Mouse (Mus musculus): ENCODE data around the gene A3galt2.
A peak's percentile ranks its signal among the peaks of the same experiment; 100 is the strongest.

The A3galt2 gene

GRCm38 (mm10) chr4:128730271-128730670, 24.9 kb upstream of the A3galt2 start:
- Histone ChIP-seq H3K9me3 (ENCODE audit: low read length) (no peaks in the 10 kb centered on the region), H3K4me1 (replicated peaks; ENCODE audit: low read depth, low read length) (peaks cover 55% of the 10 kb centered on the region), H3K27me3 (ENCODE audit: insufficient read depth, low read length) (peaks cover 39% of the 10 kb centered on the region), H3K36me3 (ENCODE audit: insufficient read depth, low read length) (peaks cover 5% of the 10 kb centered on the region; the same call in 1 of the 2 replicates), H3K4me3 (replicated peaks; ENCODE audit: low read length) (no peak overlapping the region)
- TF ChIP-seq CTCF (conservative IDR thresholded peaks at IDR 0.05; ENCODE audit: low read length) (no peak), NANOG (IDR thresholded peaks at IDR 0.05; ENCODE audit: borderline replicate concordance, low read length) (no peak)

DNA sequence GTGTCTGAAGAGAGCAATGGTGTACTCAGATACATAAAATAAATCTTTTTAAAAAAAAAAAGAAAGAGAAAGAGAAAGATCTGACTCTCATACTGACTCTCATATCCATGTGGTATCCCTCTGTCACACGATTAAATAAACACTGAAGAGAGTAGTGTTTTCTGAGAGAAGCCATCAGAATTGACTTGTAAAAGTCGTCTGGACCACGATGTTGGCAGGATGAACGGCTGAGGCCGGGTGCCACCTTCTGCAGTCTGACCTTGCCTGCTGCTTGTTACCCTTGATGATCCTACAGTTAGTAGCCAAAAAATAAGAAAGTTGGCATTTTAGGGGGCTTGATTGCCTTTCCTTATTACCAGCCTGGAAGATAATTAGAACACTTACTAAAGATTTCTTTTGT, 22.4 kb upstream of the A3galt2 start:
- no peaks in the 10 kb centered on the region for H3K9me3 ChIP-seq (ENCODE audit: low read length)
- H3K4me1 ChIP-seq (replicated peaks; ENCODE audit: low read depth, low read length) = peaks cover 72% of the 10 kb centered on the region
- peaks cover 5% of the 10 kb centered on the region; the same call in 1 of the 2 replicates for H3K36me3 ChIP-seq (ENCODE audit: insufficient read depth, low read length)
- no peak for TF ChIP-seq CTCF (conservative IDR thresholded peaks at IDR 0.05; ENCODE audit: low read length)
- no peak for TF ChIP-seq POU5F1 (IDR thresholded peaks at IDR 0.05; ENCODE audit: borderline replicate concordance, low read length)
- TF ChIP-seq NANOG (IDR thresholded peaks at IDR 0.05; ENCODE audit: borderline replicate concordance, low read length) = no peak
- peaks cover 21% of the 10 kb centered on the region for H3K27me3 ChIP-seq (ENCODE audit: insufficient read depth, low read length)
- no peak overlapping the region for H3K4me3 ChIP-seq (replicated peaks; ENCODE audit: low read length)

- Histone ChIP-seq H3K36me3 (ENCODE audit: insufficient read depth, low read length) (peaks cover 5% of the 10 kb centered on the region; the same call in 1 of the 2 replicates), H3K4me1 (replicated peaks; ENCODE audit: low read depth, low read length) (peaks cover 73% of the 10 kb centered on the region), H3K9me3 (ENCODE audit: low read length) (no peaks in the 10 kb centered on the region), H3K4me3 (replicated peaks; ENCODE audit: low read length) (no peak overlapping the region), H3K27me3 (ENCODE audit: insufficient read depth, low read length) (peaks cover 18% of the 10 kb centered on the region)
- TF ChIP-seq POU5F1 (IDR thresholded peaks at IDR 0.05; ENCODE audit: borderline replicate concordance, low read length) (no peak), CTCF (conservative IDR thresholded peaks at IDR 0.05; ENCODE audit: low read length) (no peak), NANOG (IDR thresholded peaks at IDR 0.05; ENCODE audit: borderline replicate concordance, low read length) (no peak)
These were observed 21.7 kb upstream of the A3galt2 start for GRCm38 (mm10) chr4:128733496-128733895.

- H3K27me3 ChIP-seq (ENCODE audit: insufficient read depth, low read length) = peaks cover 11% of the 10 kb centered on the region
- peaks cover 5% of the 10 kb centered on the region; the same call in 1 of the 2 replicates for H3K36me3 ChIP-seq (ENCODE audit: insufficient read depth, low read length)
- TF ChIP-seq POU5F1 (IDR thresholded peaks at IDR 0.05; ENCODE audit: borderline replicate concordance, low read length) = no peak
- TF ChIP-seq NANOG (IDR thresholded peaks at IDR 0.05; ENCODE audit: borderline replicate concordance, low read length) = no peak
- no peak for TF ChIP-seq CTCF (conservative IDR thresholded peaks at IDR 0.05; ENCODE audit: low read length)
- H3K4me1 ChIP-seq (replicated peaks; ENCODE audit: low read depth, low read length) = peaks cover 66% of the 10 kb centered on the region
- H3K9me3 ChIP-seq (ENCODE audit: low read length) = no peaks in the 10 kb centered on the region
- no peak overlapping the region for H3K4me3 ChIP-seq (replicated peaks; ENCODE audit: low read length)
These were observed 20.9 kb upstream of the A3galt2 start for GRCm38 (mm10) chr4:128734217-128734616.

GRCm38 (mm10) chr4:128734721-128735671, 20.2 kb upstream of the A3galt2 start:
- H3K4me1 ChIP-seq (replicated peaks; ENCODE audit: low read depth, low read length) = peaks cover 58% of the 10 kb centered on the region
- peak overlapping the region; percentile 39 for H3K4me3 ChIP-seq (replicated peaks; ENCODE audit: low read length)
- no peaks in the 10 kb centered on the region for H3K9me3 ChIP-seq (ENCODE audit: low read length)
- peaks cover 5% of the 10 kb centered on the region; the same call in 1 of the 2 replicates for H3K36me3 ChIP-seq (ENCODE audit: insufficient read depth, low read length)
- H3K27me3 ChIP-seq (ENCODE audit: insufficient read depth, low read length) = peaks cover 3% of the 10 kb centered on the region; the same call in 1 of the 2 replicates
- TF ChIP-seq NANOG (IDR thresholded peaks at IDR 0.05; ENCODE audit: borderline replicate concordance, low read length) (no peak), CTCF (conservative IDR thresholded peaks at IDR 0.05; ENCODE audit: low read length) (no peak), POU5F1 (IDR thresholded peaks at IDR 0.05; ENCODE audit: borderline replicate concordance, low read length) (no peak)

DNA sequence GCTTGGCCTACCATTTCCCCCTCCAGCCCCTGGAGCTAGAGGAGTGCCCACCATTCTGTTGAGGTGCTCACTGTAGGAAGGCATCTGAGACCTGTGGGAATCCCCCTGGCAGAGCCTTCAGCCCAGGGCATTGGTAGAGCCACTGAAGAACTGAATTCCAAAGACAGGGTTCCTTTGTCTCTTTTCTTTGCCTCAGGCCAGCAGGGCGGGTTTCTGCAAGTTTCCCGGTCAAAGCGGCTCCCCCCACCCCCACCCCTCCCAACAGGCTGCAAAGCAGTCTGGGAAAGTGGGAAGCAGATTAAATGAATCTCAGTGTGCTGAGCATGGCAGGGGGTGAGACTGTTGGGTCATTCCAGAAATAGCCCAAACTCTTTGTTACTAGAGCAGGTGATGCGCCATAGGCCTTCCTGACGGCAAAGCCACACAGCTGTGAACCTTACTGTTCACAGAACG, 18.0 kb upstream of the A3galt2 start:
- H3K9me3 ChIP-seq (ENCODE audit: low read length) = no peaks in the 10 kb centered on the region
- no peak for TF ChIP-seq POU5F1 (IDR thresholded peaks at IDR 0.05; ENCODE audit: borderline replicate concordance, low read length)
- TF ChIP-seq CTCF (conservative IDR thresholded peaks at IDR 0.05; ENCODE audit: low read length) = no peak
- TF ChIP-seq NANOG (IDR thresholded peaks at IDR 0.05; ENCODE audit: borderline replicate concordance, low read length) = no peak
- H3K27me3 ChIP-seq (ENCODE audit: insufficient read depth, low read length) = no peaks in the 10 kb centered on the region
- no peaks in the 10 kb centered on the region for H3K36me3 ChIP-seq (ENCODE audit: insufficient read depth, low read length)
- H3K4me1 ChIP-seq (replicated peaks; ENCODE audit: low read depth, low read length) = peaks cover 57% of the 10 kb centered on the region
- H3K4me3 ChIP-seq (replicated peaks; ENCODE audit: low read length) = peak overlapping the region; percentile 41; the same call in 1 of the 2 replicates

GRCm38 (mm10) chr4:128737825-128738610, 17.1 kb upstream of the A3galt2 start:
- peak overlapping the region; percentile 41 for H3K4me3 ChIP-seq (replicated peaks; ENCODE audit: low read length)
- no peaks in the 10 kb centered on the region for H3K9me3 ChIP-seq (ENCODE audit: low read length)
- TF ChIP-seq NANOG (IDR thresholded peaks at IDR 0.05; ENCODE audit: borderline replicate concordance, low read length) = no peak
- TF ChIP-seq CTCF (conservative IDR thresholded peaks at IDR 0.05; ENCODE audit: low read length) = no peak
- no peak for TF ChIP-seq POU5F1 (IDR thresholded peaks at IDR 0.05; ENCODE audit: borderline replicate concordance, low read length)
- no peaks in the 10 kb centered on the region for H3K36me3 ChIP-seq (ENCODE audit: insufficient read depth, low read length)
- H3K27me3 ChIP-seq (ENCODE audit: insufficient read depth, low read length) = no peaks in the 10 kb centered on the region
- H3K4me1 ChIP-seq (replicated peaks; ENCODE audit: low read depth, low read length) = peaks cover 63% of the 10 kb centered on the region

DNA sequence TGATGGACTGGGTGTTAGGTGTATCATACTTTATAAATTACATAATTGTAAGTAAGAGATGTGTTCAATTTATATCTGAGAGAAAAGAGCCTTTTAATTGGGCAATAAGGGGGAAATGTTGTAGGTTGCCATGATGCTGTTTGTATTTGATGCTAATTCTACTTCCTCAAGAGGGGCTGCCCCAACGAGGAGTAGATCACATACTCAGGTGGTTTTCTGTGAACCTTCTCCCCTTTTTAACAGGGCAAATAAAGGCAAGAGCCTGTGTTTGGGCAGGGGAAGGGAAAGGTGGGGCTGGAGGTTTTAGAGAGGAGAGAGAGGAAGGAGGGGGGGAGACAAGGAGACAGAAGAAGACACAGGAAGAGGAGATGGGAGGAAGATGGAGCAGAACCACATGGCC, 14.3 kb upstream of the A3galt2 start:
- Histone ChIP-seq H3K27me3 (ENCODE audit: insufficient read depth, low read length) (no peaks in the 10 kb centered on the region), H3K4me1 (replicated peaks; ENCODE audit: low read depth, low read length) (peaks cover 38% of the 10 kb centered on the region), H3K36me3 (ENCODE audit: insufficient read depth, low read length) (peaks cover 24% of the 10 kb centered on the region), H3K4me3 (replicated peaks; ENCODE audit: low read length) (no peak overlapping the region), H3K9me3 (ENCODE audit: low read length) (no peaks in the 10 kb centered on the region)
- no peak for TF ChIP-seq CTCF (conservative IDR thresholded peaks at IDR 0.05; ENCODE audit: low read length)
- TF ChIP-seq NANOG (IDR thresholded peaks at IDR 0.05; ENCODE audit: borderline replicate concordance, low read length) = no peak
- TF ChIP-seq POU5F1 (IDR thresholded peaks at IDR 0.05; ENCODE audit: borderline replicate concordance, low read length) = no peak
